ENCODE assay signal across 8 mouse cellular contexts in genomic region chr8:70695318-70696018, GRCm38 (mm10). TPM values are rescaled to one million over a fixed set of nuclear protein-coding genes. Genes with fewer than 3 reads are reported as not detected.
A peak's percentile ranks its signal among the peaks of the same experiment; 100 is the strongest.
DNase-seq lines count a peak whose midpoint lies in the region; ATAC-seq and TF ChIP-seq lines count a peak whose summit lies in the region.

No protein-coding gene starts in this region.

- ATAC-seq in embryonic facial prominence, embryonic 15.5 days (ENCODE audit: insufficient number of reproducible peaks, low FRiP score, low TSS enrichment, low read depth): no peak
- ATAC-seq in hindbrain, postnatal 0 days: no peak
- no peak for ATAC-seq in liver, embryonic 13.5 days (ENCODE audit: low read depth)

- H3K4me3 ChIP-seq in testis, adult 2 months (ENCODE audit: control insufficient read depth, low read depth, low read length): no peak overlapping the region
- H3K4me3 ChIP-seq in embryonic facial prominence, embryonic 15.5 days (replicated peaks): no peak overlapping the region
- H3K4me3 ChIP-seq in hindbrain, postnatal 0 days (ENCODE audit: low read length): no peak overlapping the region
- peak overlapping the region; percentile 26 for H3K4me3 ChIP-seq in liver, embryonic 13.5 days (replicated peaks)

- intact Hi-C loops in left cerebral cortex, postnatal 14 days (cut with DNase I): no loop called here

- no peaks in the 10 kb centered on the region for H3K27me3 ChIP-seq in testis, adult 2 months (ENCODE audit: control insufficient read depth, insufficient read depth, low read length)
- H3K27me3 ChIP-seq in embryonic facial prominence, embryonic 15.5 days: no peaks in the 10 kb centered on the region
- H3K27me3 ChIP-seq in hindbrain, postnatal 0 days (ENCODE audit: insufficient read depth, low read length): no peaks in the 10 kb centered on the region
- peaks cover 5% of the 10 kb centered on the region for H3K27me3 ChIP-seq in liver, embryonic 13.5 days

- no peak for TF ChIP-seq CTCF in testis, adult 2 months (IDR thresholded peaks at IDR 0.05; ENCODE audit: control insufficient read depth, insufficient read depth, insufficient replicate concordance, low read depth, low read length)
- no peak for TF ChIP-seq CTCF in hindbrain, postnatal 0 days (IDR thresholded peaks at IDR 0.05; ENCODE audit: low read depth)

- H3K4me1 ChIP-seq in testis, adult 2 months (ENCODE audit: control insufficient read depth, insufficient read depth, low read length): peaks cover 42% of the 10 kb centered on the region
- peaks cover 58% of the 10 kb centered on the region for H3K4me1 ChIP-seq in embryonic facial prominence, embryonic 15.5 days
- H3K4me1 ChIP-seq in hindbrain, postnatal 0 days (ENCODE audit: insufficient read depth, low read length): peaks cover 15% of the 10 kb centered on the region
- H3K4me1 ChIP-seq in liver, embryonic 13.5 days (replicated peaks): peaks cover 66% of the 10 kb centered on the region

- peak overlapping the region; percentile 41; the same call in 1 of the 2 replicates for H3K27ac ChIP-seq in testis, adult 2 months (ENCODE audit: control insufficient read depth, insufficient read depth, low read depth, low read length)
- peak overlapping the region; percentile 99 for H3K27ac ChIP-seq in embryonic facial prominence, embryonic 15.5 days (replicated peaks)
- H3K27ac ChIP-seq in hindbrain, postnatal 0 days: 0 out of 2 replicates have a peak overlapping the region, but pooled peaks have one; percentile 99
- peak overlapping the region; percentile 91 for H3K27ac ChIP-seq in liver, embryonic 13.5 days

- no peak for TF ChIP-seq POLR2A in testis, adult 2 months (IDR thresholded peaks at IDR 0.05; ENCODE audit: control insufficient read depth, low read depth, low read length)

- no peak for DNase-seq in testis, postnatal 14 days (ENCODE audit: low spot score)
- no peak for DNase-seq in hindbrain, postnatal 0 days (ENCODE audit: low spot score)
- no peak for DNase-seq in liver, embryonic 13.5 days
- peak; percentile 67 to 80 for DNase-seq in spleen, postnatal 10 days (ENCODE audit: low spot score in 2 of 2)
- no peak for DNase-seq in left cerebral cortex, postnatal 14 days (ENCODE audit: low spot score in 2 of 2)
- no peak for DNase-seq in yolk sac, embryonic 10.5 days (ENCODE audit: low spot score)

- no peaks in the 10 kb centered on the region for H3K9me3 ChIP-seq in embryonic facial prominence, embryonic 15.5 days (replicated peaks)
- H3K9me3 ChIP-seq in hindbrain, postnatal 0 days (ENCODE audit: low read length): no peaks in the 10 kb centered on the region
- no peaks in the 10 kb centered on the region for H3K9me3 ChIP-seq in liver, embryonic 13.5 days (replicated peaks)

- peak overlapping the region; percentile 63 for H3K4me2 ChIP-seq in embryonic facial prominence, embryonic 15.5 days (replicated peaks)
- H3K4me2 ChIP-seq in hindbrain, postnatal 0 days (ENCODE audit: low read depth, low read length): no peak overlapping the region
- peak overlapping the region; percentile 72 for H3K4me2 ChIP-seq in liver, embryonic 13.5 days

- H3K9ac ChIP-seq in embryonic facial prominence, embryonic 15.5 days: no peak overlapping the region
- H3K9ac ChIP-seq in hindbrain, postnatal 0 days (replicated peaks; ENCODE audit: low read length): no peak overlapping the region
- peak overlapping the region; percentile 79 for H3K9ac ChIP-seq in liver, embryonic 13.5 days

- WGBS in embryonic facial prominence, embryonic 15.5 days: 26% methylated on average over 32 of the region's 32 CpGs
- 31% methylated on average over 32 of the region's 32 CpGs for WGBS in hindbrain, postnatal 0 days
- 20% methylated on average over 32 of the region's 32 CpGs for WGBS in liver, embryonic 13.5 days (ENCODE audit: insufficient replicate concordance)

- no peaks in the 10 kb centered on the region for H3K36me3 ChIP-seq in testis, adult 2 months (ENCODE audit: control insufficient read depth, insufficient read depth, low read length)
- H3K36me3 ChIP-seq in embryonic facial prominence, embryonic 15.5 days: no peaks in the 10 kb centered on the region
- H3K36me3 ChIP-seq in hindbrain, postnatal 0 days (ENCODE audit: insufficient read depth, low read length): no peaks in the 10 kb centered on the region
- no peaks in the 10 kb centered on the region for H3K36me3 ChIP-seq in liver, embryonic 13.5 days

RNA-seq across cellular contexts. Expression of gene Jund, which starts 3.3 kb away (rescaled TPM):
- 79.2 and 105 TPM in 2 replicates for polyA plus RNA-seq in testis, adult 2 months (2012; rRNA removed)
- polyA plus RNA-seq in embryonic facial prominence, embryonic 15.5 days (2015; fragmentation: Nextera tagmentation; extraction: Ambion mirVana): 97.7 and 99.6 TPM in 2 replicates
- total RNA-seq in hindbrain, postnatal 0 days (2014; rRNA removed): 486 and 650 TPM in 2 replicates
- polyA plus RNA-seq in hindbrain, postnatal 0 days (2015; fragmentation: Nextera tagmentation; extraction: Ambion mirVana): 90.4 and 96.3 TPM in 2 replicates
- polyA plus RNA-seq in liver, embryonic 13.5 days (2015; fragmentation: Nextera tagmentation; extraction: Ambion mirVana): 17.9 and 22.0 TPM in 2 replicates
- 100 to 1,000 TPM; 165 to 193 TPM for total RNA-seq in left cerebral cortex, postnatal 14 days (2021)

RNA-seq across cellular contexts. Expression of gene Iqcn, which starts 7.8 kb away (rescaled TPM):
- 286 and 302 TPM in 2 replicates for polyA plus RNA-seq in testis, adult 2 months (2012; rRNA removed)
- 0.03 and 0.04 TPM in 2 replicates for polyA plus RNA-seq in embryonic facial prominence, embryonic 15.5 days (2015; fragmentation: Nextera tagmentation; extraction: Ambion mirVana)
- total RNA-seq in hindbrain, postnatal 0 days (2014; rRNA removed): 0.05 and 0.18 TPM in 2 replicates
- 0.05 and 0.08 TPM in 2 replicates for polyA plus RNA-seq in hindbrain, postnatal 0 days (2015; fragmentation: Nextera tagmentation; extraction: Ambion mirVana)
- polyA plus RNA-seq in liver, embryonic 13.5 days (2015; fragmentation: Nextera tagmentation; extraction: Ambion mirVana): not detected in 2 replicates
- total RNA-seq in left cerebral cortex, postnatal 14 days (2021): under 1 TPM in 1 of 2 experiments, not detected in 1; 0.08 TPM

RNA-seq across cellular contexts. Expression of gene Lsm4, which starts 22.4 kb away (rescaled TPM):
- 148 and 168 TPM in 2 replicates for polyA plus RNA-seq in testis, adult 2 months (2012; rRNA removed)
- polyA plus RNA-seq in embryonic facial prominence, embryonic 15.5 days (2015; fragmentation: Nextera tagmentation; extraction: Ambion mirVana): 243 and 244 TPM in 2 replicates
- total RNA-seq in hindbrain, postnatal 0 days (2014; rRNA removed): 301 and 453 TPM in 2 replicates
- 188 and 190 TPM in 2 replicates for polyA plus RNA-seq in hindbrain, postnatal 0 days (2015; fragmentation: Nextera tagmentation; extraction: Ambion mirVana)
- polyA plus RNA-seq in liver, embryonic 13.5 days (2015; fragmentation: Nextera tagmentation; extraction: Ambion mirVana): 185 and 200 TPM in 2 replicates
- 10 to 100 TPM; 64.3 to 69.7 TPM for total RNA-seq in left cerebral cortex, postnatal 14 days (2021)

RNA-seq across cellular contexts. Expression of gene Gm3336, which starts 22.9 kb away (rescaled TPM):
- polyA plus RNA-seq in testis, adult 2 months (2012; rRNA removed): 0.86 and 0.91 TPM in 2 replicates
- not detected in 2 replicates for polyA plus RNA-seq in embryonic facial prominence, embryonic 15.5 days (2015; fragmentation: Nextera tagmentation; extraction: Ambion mirVana)
- not detected in 2 replicates for total RNA-seq in hindbrain, postnatal 0 days (2014; rRNA removed)
- not detected in 2 replicates for polyA plus RNA-seq in hindbrain, postnatal 0 days (2015; fragmentation: Nextera tagmentation; extraction: Ambion mirVana)
- polyA plus RNA-seq in liver, embryonic 13.5 days (2015; fragmentation: Nextera tagmentation; extraction: Ambion mirVana): 0.14 TPM in 1 of 2 replicates, not detected in the other
- total RNA-seq in left cerebral cortex, postnatal 14 days (2021): not detected

RNA-seq across cellular contexts. Expression of gene Pde4c, which starts 28.1 kb away (rescaled TPM):
- polyA plus RNA-seq in testis, adult 2 months (2012; rRNA removed): 1.1 TPM in 2 replicates
- polyA plus RNA-seq in embryonic facial prominence, embryonic 15.5 days (2015; fragmentation: Nextera tagmentation; extraction: Ambion mirVana): 0.16 and 0.29 TPM in 2 replicates
- total RNA-seq in hindbrain, postnatal 0 days (2014; rRNA removed): 0.26 and 0.72 TPM in 2 replicates
- polyA plus RNA-seq in hindbrain, postnatal 0 days (2015; fragmentation: Nextera tagmentation; extraction: Ambion mirVana): 0.20 and 0.31 TPM in 2 replicates
- 0.40 and 0.43 TPM in 2 replicates for polyA plus RNA-seq in liver, embryonic 13.5 days (2015; fragmentation: Nextera tagmentation; extraction: Ambion mirVana)
- total RNA-seq in left cerebral cortex, postnatal 14 days (2021): 1 to 10 TPM; 1.0 to 1.7 TPM

Comparison
In these comparisons a context has a peak if more than half of its experiments do, and no peak if none do; other contexts are left out.
1. H3K27ac ChIP-seq: peak in every context shown above with its lines; median percentile 99 in embryonic facial prominence, embryonic 15.5 days; 99 in hindbrain, postnatal 0 days; 91 in liver, embryonic 13.5 days; 41 in testis, adult 2 months.
2. DNase-seq: peak in spleen, postnatal 10 days (2 of 2); none in testis, postnatal 14 days (single experiment), hindbrain, postnatal 0 days (single experiment), liver, embryonic 13.5 days (single experiment), left cerebral cortex, postnatal 14 days (0 of 2) and yolk sac, embryonic 10.5 days (single experiment).
3. RNA of gene Iqcn, which starts 7.8 kb away (polyA plus RNA-seq): 286 to 302 TPM in testis, adult 2 months; 0.05 to 0.08 TPM in hindbrain, postnatal 0 days, 0.03 to 0.04 TPM in embryonic facial prominence, embryonic 15.5 days and not detected in liver, embryonic 13.5 days; every median in the first group is over 100 times any median in the second.